ENCODE assay signal across 8 mouse cellular contexts in genomic region chr10:60350805-60351167, GRCm38 (mm10). TPM values are rescaled to one million over a fixed set of nuclear protein-coding genes. Genes with fewer than 3 reads are reported as not detected.
A peak's percentile ranks its signal among the peaks of the same experiment; 100 is the strongest.
DNase-seq lines count a peak whose midpoint lies in the region; ATAC-seq lines count a peak whose summit lies in the region.

No protein-coding gene starts in this region.

- peak; percentile 69 for DNase-seq in midbrain, embryonic 10.5 days (ENCODE audit: low spot score)
- peak; percentile 87 for DNase-seq in embryo, embryonic 10 days (ENCODE audit: low spot score)
- DNase-seq in gastrocnemius, postnatal 36 days: peak; percentile 92
- DNase-seq in kidney, adult 11 months: peak; percentile 86
- peak; percentile 59 to 74 for DNase-seq in thymus, adult 18-20 months

- H3K9me3 ChIP-seq in midbrain, embryonic 10.5 days (replicated peaks): no peaks in the 10 kb centered on the region
- H3K9me3 ChIP-seq in midbrain, embryonic 13.5 days: no peaks in the 10 kb centered on the region
- no peaks in the 10 kb centered on the region for H3K9me3 ChIP-seq in liver, embryonic 12.5 days (replicated peaks)
- no peaks in the 10 kb centered on the region for H3K9me3 ChIP-seq in neural tube, embryonic 15.5 days (replicated peaks)

- peaks cover 37% of the 10 kb centered on the region for H3K27me3 ChIP-seq in midbrain, embryonic 10.5 days (ENCODE audit: low read depth, poor library complexity, severe bottlenecking)
- H3K27me3 ChIP-seq in midbrain, embryonic 13.5 days: peaks cover 21% of the 10 kb centered on the region
- no peaks in the 10 kb centered on the region for H3K27me3 ChIP-seq in liver, embryonic 12.5 days (replicated peaks)
- peaks cover 16% of the 10 kb centered on the region for H3K27me3 ChIP-seq in neural tube, embryonic 15.5 days (replicated peaks)

- H3K4me3 ChIP-seq in midbrain, embryonic 10.5 days: no peak overlapping the region
- H3K4me3 ChIP-seq in midbrain, embryonic 13.5 days (replicated peaks): no peak overlapping the region
- peak overlapping the region; percentile 69 for H3K4me3 ChIP-seq in liver, embryonic 12.5 days
- H3K4me3 ChIP-seq in neural tube, embryonic 15.5 days (replicated peaks): no peak overlapping the region

- 48% methylated on average over 3 of the region's 3 CpGs for WGBS in midbrain, embryonic 10.5 days
- 54% methylated on average over 3 of the region's 3 CpGs for WGBS in midbrain, embryonic 13.5 days
- 27% methylated on average over 3 of the region's 3 CpGs for WGBS in liver, embryonic 12.5 days (ENCODE audit: insufficient replicate concordance)
- WGBS in neural tube, embryonic 15.5 days: 59% methylated on average over 3 of the region's 3 CpGs

- H3K4me2 ChIP-seq in midbrain, embryonic 13.5 days (replicated peaks): no peak overlapping the region
- H3K4me2 ChIP-seq in liver, embryonic 12.5 days: peak overlapping the region; percentile 90
- peak overlapping the region; percentile 9; the same call in 1 of the 2 replicates for H3K4me2 ChIP-seq in neural tube, embryonic 15.5 days

- H3K36me3 ChIP-seq in midbrain, embryonic 10.5 days: no peaks in the 10 kb centered on the region
- H3K36me3 ChIP-seq in midbrain, embryonic 13.5 days: no peaks in the 10 kb centered on the region
- no peaks in the 10 kb centered on the region for H3K36me3 ChIP-seq in liver, embryonic 12.5 days
- H3K36me3 ChIP-seq in neural tube, embryonic 15.5 days: no peaks in the 10 kb centered on the region

- peaks cover 70% of the 10 kb centered on the region for H3K4me1 ChIP-seq in midbrain, embryonic 10.5 days
- H3K4me1 ChIP-seq in midbrain, embryonic 13.5 days (replicated peaks): peaks cover 36% of the 10 kb centered on the region
- peaks cover 67% of the 10 kb centered on the region for H3K4me1 ChIP-seq in liver, embryonic 12.5 days
- peaks cover 39% of the 10 kb centered on the region for H3K4me1 ChIP-seq in neural tube, embryonic 15.5 days

- intact Hi-C loops in gastrocnemius, postnatal 36 days (cut with DNase I): no loop called here

- H3K9ac ChIP-seq in midbrain, embryonic 13.5 days (replicated peaks): no peak overlapping the region
- peak overlapping the region; percentile 80 for H3K9ac ChIP-seq in liver, embryonic 12.5 days
- H3K9ac ChIP-seq in neural tube, embryonic 15.5 days (replicated peaks): no peak overlapping the region

- peak overlapping the region; percentile 72 for H3K27ac ChIP-seq in midbrain, embryonic 10.5 days (replicated peaks)
- no peak overlapping the region for H3K27ac ChIP-seq in midbrain, embryonic 13.5 days
- peak overlapping the region; percentile 86 for H3K27ac ChIP-seq in liver, embryonic 12.5 days
- H3K27ac ChIP-seq in neural tube, embryonic 15.5 days (replicated peaks): peak overlapping the region; percentile 69; the same call in 1 of the 2 replicates

- ATAC-seq in midbrain, embryonic 13.5 days: no peak
- ATAC-seq in liver, embryonic 12.5 days: no peak
- no peak for ATAC-seq in neural tube, embryonic 15.5 days (ENCODE audit: low FRiP score)

RNA-seq across cellular contexts. Expression of gene Vsir, which starts 4.1 kb away (rescaled TPM):
- 1.9 and 2.3 TPM in 2 replicates for polyA plus RNA-seq in midbrain, embryonic 10.5 days (2016; fragmentation: Nextera tagmentation; extraction: Ambion mirVana)
- polyA plus RNA-seq in midbrain, embryonic 13.5 days (2015; fragmentation: Nextera tagmentation; extraction: Ambion mirVana): 1.6 and 1.7 TPM in 2 replicates
- 1 to 10 TPM; 5.6 to 8.2 TPM for total RNA-seq in gastrocnemius, postnatal 36 days (2021)
- polyA plus RNA-seq in liver, embryonic 12.5 days (2016; fragmentation: Nextera tagmentation; extraction: Ambion mirVana): 3.5 and 3.9 TPM in 2 replicates
- 4.5 and 4.6 TPM in 2 replicates for polyA plus RNA-seq in neural tube, embryonic 15.5 days (2015; fragmentation: Nextera tagmentation; extraction: Ambion mirVana)

RNA-seq across cellular contexts. Expression of gene Gm17455, which starts 48.7 kb away (rescaled TPM):
- polyA plus RNA-seq in midbrain, embryonic 10.5 days (2016; fragmentation: Nextera tagmentation; extraction: Ambion mirVana): 3.7 and 5.5 TPM in 2 replicates
- polyA plus RNA-seq in midbrain, embryonic 13.5 days (2015; fragmentation: Nextera tagmentation; extraction: Ambion mirVana): 4.9 and 7.9 TPM in 2 replicates
- not detected for total RNA-seq in gastrocnemius, postnatal 36 days (2021)
- 0.57 TPM in 1 of 2 replicates, not detected in the other for polyA plus RNA-seq in liver, embryonic 12.5 days (2016; fragmentation: Nextera tagmentation; extraction: Ambion mirVana)
- polyA plus RNA-seq in neural tube, embryonic 15.5 days (2015; fragmentation: Nextera tagmentation; extraction: Ambion mirVana): 11.3 and 12.5 TPM in 2 replicates
